Mouse (Mus musculus) cerebral cortex, adult 2 months (tissue): ENCODE data around the gene Olfr1200.

ENCODE experiments used
- whole genome bisulfite sequencing: fragments of 180-500 bp; shearing (Covaris S2); methylation state at CpG from one replicate; pipeline ENCODE4 v1.1.7; 2018; 5-methylcytosine and 5-hydroxymethylcytosine counted together

Gene Olfr1200

GRCm38 (mm10) chr2:88770388-88770787, at the start of gene Olfr1200:
TSS of gene Olfr1200 (minus strand) at chr2:88770488.
- 66% methylated on average over 2 of the region's 2 CpGs for WGBS

- 69% methylated on average over 1 of the region's 1 CpGs for WGBS
These were observed 43.9 kb upstream of the Olfr1200 start, which contains the start of gene Olfr1202 for GRCm38 (mm10) chr2:88814196-88814595. TSS of gene Olfr1202 (plus strand) at chr2:88814496.

- WGBS: 84% methylated on average over 6 of the region's 6 CpGs
These were observed 22.4 kb upstream of the Olfr1200 start, which contains the start of gene Olfr1201 for GRCm38 (mm10) chr2:88792736-88793135. TSS of gene Olfr1201 (plus strand) at chr2:88793036.

- WGBS: 91% methylated on average over 2 of the region's 2 CpGs
These were observed 9.9 kb downstream of the Olfr1200 start, which contains the start of gene Olfr1199 for GRCm38 (mm10) chr2:88760369-88760768. TSS of gene Olfr1199 (minus strand) at chr2:88760469.

GRCm38 (mm10) chr2:88751270-88751669, 19.0 kb downstream of the Olfr1200 start, which contains the start of gene Olfr1198:
TSS of gene Olfr1198 (minus strand) at chr2:88751370.
- WGBS: 92% methylated on average over 2 of the region's 2 CpGs

- WGBS: 62% methylated on average over 3 of the region's 3 CpGs
These were observed 26.9 kb downstream of the Olfr1200 start for GRCm38 (mm10) chr2:88743379-88743778.

GRCm38 (mm10) chr2:88732266-88732665, 38.0 kb downstream of the Olfr1200 start, which contains the start of gene Olfr1197:
TSS of gene Olfr1197 (minus strand) at chr2:88732366.
- WGBS: 77% methylated on average over 1 of the region's 1 CpGs
